Mouse (Mus musculus) testis, postnatal 10 days (tissue): Measurements from ENCODE around the gene Gm12394.
A peak's percentile ranks its signal among the peaks of the same experiment; 100 is the strongest.
"Not testable (repeated sequence)": the region's sequence is repeated elsewhere in the genome, so short reads cannot be mapped to it uniquely, and the experiment has no call there.

Experiments used
- DNase-seq: peaks from one replicate; pipeline ENCODE4 v3.0.0; 2021; ENCODE audit warnings: low spot score

Gm12394 gene

GRCm38 (mm10) chr4:42856671-42857070 is at the start of gene Gm12394:
Gene Gm12394, minus strand, starts transcription at chr4:42856771.
- DNase-seq = not testable (repeated sequence)

DNA sequence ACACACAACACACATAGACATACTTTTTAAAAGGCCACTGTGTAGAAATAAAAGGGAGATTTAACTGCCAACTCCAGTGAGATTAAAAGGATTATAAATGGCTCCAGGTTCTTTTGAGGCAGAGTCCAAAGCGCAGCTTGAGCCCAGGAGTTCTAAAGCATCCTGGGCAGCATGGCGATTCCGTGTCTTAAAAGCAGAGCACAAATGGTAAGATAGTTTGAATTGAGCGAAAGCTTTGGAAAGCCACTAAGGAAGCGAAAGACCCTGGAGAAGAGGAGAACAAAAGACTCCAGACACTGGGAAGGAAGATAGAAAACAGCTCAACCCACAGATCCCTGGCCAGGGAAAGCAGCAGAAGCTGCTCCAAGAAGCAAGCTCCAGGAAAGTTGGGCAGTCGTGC is 48.4 kb upstream of the Gm12394 start:
- DNase-seq = peak; percentile 11

- DNase-seq = peak; percentile 15
These were observed 48.0 kb upstream of the Gm12394 start for GRCm38 (mm10) chr4:42904523-42904922.

DNA sequence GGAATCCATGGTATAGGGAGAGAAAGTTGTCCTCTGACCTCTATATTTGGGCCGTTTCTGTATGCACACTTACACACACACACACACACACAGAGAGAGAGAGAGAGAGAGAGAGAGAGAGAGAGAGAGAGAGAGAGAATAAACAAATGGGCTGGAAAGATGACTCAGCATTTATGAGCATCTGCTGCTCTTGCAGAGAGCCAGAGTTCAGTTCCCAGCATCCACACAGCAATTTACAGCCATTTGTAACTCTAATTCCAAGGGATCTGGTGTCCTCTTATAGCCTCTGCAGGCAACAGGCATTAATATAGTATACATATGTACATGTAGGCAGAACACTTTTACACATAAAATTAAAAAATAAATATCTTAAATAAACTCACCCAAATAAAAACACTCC is 47.4 kb upstream of the Gm12394 start:
- no peak for DNase-seq

GRCm38 (mm10) chr4:42902730-42903129 is 46.2 kb upstream of the Gm12394 start:
- peak; percentile 25 for DNase-seq

GRCm38 (mm10) chr4:42902174-42902573 is 45.6 kb upstream of the Gm12394 start:
- DNase-seq = peak; percentile 65

DNA sequence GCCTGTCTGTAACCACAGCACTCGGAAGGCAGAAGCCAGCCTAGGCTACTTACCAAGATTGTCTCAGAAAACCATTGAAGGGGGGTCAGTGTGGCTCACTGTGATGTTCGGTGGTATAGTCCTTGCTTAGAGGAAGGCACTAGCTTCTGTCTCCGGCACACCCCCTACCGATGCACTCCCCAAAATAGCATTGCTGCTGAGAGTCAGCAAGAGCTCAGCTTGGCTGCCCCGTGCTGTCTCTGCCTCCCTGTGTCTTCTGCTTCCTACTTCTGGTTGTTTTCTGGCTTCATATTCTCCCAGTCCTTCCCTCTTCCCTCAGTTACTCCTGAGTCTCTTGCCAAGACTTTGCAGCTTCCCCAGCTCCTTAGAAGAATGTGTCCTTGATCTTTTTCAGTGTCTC is 44.3 kb upstream of the Gm12394 start:
- peak; percentile 38 for DNase-seq

- no peak for DNase-seq
These were observed 42.3 kb upstream of the Gm12394 start for GRCm38 (mm10) chr4:42898914-42899313.

- no peak for DNase-seq
These were observed 38.5 kb upstream of the Gm12394 start for GRCm38 (mm10) chr4:42895118-42895517.

- DNase-seq = peak; percentile 21
These were observed 34.6 kb upstream of the Gm12394 start for GRCm38 (mm10) chr4:42891176-42891575.

DNA sequence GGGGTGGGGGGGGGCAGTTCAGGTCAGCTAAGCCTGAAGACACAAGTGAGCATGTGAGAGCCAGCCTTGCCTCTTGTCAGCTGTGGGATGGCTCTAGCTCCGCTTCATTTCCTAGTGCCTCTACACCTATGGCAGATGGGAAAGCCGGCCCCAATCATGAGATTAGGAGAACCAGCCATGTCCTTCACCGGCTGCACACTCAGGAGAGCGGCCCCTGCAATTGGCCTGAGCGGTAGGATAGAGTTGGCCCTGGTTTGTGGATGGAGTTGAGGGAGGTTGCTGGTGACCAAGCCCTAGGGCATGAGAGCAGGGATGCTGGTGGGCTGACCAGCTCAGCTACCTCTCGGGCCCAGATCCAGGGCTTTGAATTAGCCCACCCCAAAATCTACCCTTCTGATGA is 32.2 kb upstream of the Gm12394 start:
- peak; percentile 29 for DNase-seq

DNA sequence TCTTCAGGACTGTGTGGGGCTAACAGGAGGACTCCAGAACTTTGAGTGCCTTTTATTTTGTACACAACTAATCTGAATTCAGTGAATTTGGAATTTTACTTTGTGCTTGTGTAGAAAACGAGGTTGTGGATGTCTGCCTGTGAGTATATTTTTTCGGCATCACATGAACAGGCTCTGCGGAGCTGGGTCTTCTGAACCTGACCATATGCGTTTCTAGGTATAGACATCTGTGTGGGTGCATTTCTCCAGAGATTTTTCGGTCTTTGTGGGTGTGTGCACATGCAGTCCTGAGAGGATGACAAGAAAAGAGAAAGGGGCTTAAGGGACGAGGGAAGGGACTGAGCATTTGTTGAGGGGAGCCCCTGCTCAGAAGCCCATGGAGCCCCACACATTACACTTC is 30.4 kb upstream of the Gm12394 start:
- peak; percentile 21 for DNase-seq

DNA sequence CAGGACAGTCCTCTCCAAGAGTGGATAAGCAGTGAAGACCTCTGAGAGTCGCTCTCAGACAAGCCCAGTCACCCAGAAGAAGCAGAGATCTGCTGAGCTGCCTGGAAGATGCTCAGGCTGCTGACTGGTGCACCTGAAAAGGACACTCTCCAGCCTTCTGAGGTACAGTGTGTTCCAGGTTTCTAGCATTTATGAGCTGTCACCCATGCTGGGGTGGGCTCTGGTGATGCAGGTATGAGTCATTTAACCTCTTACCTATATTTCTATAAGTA is 24.0 kb upstream of the Gm12394 start:
- DNase-seq = no peak

DNA sequence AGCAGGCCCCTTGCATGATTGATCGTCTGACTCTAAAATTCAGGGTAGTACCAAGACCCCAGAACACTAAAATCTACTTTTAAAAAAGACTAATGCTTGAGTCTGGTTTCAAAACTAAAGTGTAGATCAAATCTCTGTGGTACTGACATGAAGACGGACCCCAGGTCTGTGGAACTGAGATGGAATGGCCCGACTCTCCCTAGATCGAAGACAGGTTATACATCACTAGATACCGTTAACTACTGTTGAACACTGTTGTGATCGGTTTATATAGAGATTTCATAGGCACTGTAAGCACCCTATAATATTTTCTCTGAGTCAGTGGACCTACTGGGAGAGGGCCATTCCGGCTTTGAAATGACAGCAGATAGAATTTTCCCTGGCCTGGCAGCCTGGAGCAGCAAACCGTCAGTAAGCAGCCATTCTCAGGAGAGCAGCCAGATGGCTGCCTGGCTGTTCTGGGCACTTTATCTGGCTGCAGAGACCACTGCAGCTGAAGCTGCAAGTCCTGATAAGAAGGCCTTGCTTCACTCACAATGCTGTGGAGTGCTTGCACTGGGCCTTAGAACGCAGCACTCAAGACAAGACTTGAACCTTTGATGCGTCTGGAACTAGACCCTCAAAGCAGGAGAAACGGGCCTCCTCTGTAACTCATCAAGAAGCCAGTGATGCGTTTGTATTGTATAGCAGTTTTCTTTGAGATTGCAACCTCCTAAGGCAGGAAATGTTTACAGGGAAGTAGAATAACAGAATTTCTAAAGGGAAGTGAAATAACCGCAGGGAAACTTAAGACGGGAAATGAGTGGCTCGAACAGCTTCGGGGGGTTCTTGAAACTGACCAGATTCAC is 23.5 kb upstream of the Gm12394 start:
- no peak for DNase-seq

- DNase-seq = peak; percentile 5
These were observed 21.1 kb upstream of the Gm12394 start for GRCm38 (mm10) chr4:42877657-42878056.

- peak; percentile 53 for DNase-seq
These were observed 20.2 kb upstream of the Gm12394 start for GRCm38 (mm10) chr4:42876586-42877291.

DNA sequence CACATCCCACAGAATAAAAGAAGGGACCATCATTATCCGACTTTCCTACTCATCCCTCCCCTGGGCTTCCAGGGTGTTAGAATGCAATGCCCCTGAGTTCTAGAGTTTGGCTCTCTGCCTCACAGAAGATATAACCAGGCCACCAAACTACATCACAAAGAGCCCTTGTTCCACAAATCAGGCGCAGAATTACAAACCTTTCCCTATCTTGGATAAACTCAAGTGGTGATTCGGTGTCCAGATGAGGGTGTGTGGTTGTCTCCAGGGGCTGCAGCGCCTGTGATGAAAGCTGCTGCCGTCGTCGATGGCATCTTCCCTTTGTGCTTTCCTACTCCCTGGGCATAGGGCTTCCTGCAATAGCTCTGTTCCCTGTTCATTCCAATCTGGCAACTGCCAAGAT is 17.6 kb upstream of the Gm12394 start, which contains the start of gene Fam205c:
Fam205c (minus strand) TSS at position 101 of the 400 bp plus-strand sequence.
- DNase-seq = peak; percentile 30

GRCm38 (mm10) chr4:42872746-42873435 is 16.3 kb upstream of the Gm12394 start:
- peak; percentile 35 for DNase-seq

DNA sequence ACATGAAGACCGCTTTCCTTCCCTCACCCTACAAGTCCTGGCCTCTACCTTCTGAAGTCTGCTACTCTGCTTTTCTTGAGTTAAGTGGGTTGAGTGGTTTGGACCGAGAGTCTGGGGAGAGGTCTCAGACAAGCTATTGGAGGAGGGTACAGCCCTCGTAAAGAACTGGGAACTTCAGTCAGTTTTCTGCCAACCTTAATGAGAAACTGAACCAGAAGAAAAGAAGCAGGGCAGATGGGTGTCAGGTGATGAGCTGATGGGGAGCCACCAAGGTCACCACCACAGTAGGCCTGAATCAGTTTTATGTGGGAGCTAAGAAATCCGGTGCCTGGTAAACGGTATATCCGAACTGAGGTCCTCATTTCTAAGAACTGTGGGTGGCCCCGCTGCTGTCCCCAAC is 15.6 kb upstream of the Gm12394 start:
- DNase-seq = peak; percentile 10

DNA sequence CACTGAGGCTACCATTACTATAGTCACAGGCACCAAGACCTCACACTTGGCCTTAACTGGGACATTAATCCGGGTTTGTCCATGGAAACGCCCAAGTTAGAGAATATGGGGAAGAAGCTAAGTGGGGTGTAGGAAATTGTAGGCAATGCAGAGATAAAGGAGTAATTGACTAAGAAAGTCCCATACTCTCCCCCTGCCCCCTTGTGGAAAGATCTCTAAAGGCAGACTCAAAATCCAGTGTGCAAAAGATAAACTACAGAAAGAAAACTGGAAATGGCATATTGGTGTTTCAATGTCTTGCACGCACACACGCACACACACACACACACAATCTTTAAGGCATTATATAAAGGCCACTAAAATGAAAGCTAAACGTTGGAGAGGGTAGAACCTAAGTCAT is 14.2 kb upstream of the Gm12394 start:
- DNase-seq = peak; percentile 19

DNA sequence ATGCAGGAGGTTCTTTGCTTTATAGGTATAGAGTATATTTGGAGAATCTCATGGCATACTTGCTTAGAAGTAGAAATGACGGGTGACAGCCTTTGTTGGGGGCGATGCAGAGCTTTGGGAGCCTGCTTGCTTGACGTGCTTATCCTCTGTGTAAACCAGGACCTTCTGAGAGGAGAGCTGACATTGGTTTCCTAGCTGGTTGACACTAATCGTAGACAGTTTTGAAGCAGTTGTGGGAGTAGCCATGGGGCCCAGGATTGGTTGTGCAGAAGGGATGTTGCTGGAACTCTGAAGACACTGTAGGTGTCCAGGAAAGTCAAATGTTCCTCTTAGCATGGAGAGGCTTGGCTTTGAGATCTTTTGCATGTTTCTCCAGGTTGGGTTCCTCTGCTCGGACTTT is 11.6 kb upstream of the Gm12394 start:
- no peak for DNase-seq

GRCm38 (mm10) chr4:42867390-42867789 is 10.8 kb upstream of the Gm12394 start:
- DNase-seq = no peak

DNA sequence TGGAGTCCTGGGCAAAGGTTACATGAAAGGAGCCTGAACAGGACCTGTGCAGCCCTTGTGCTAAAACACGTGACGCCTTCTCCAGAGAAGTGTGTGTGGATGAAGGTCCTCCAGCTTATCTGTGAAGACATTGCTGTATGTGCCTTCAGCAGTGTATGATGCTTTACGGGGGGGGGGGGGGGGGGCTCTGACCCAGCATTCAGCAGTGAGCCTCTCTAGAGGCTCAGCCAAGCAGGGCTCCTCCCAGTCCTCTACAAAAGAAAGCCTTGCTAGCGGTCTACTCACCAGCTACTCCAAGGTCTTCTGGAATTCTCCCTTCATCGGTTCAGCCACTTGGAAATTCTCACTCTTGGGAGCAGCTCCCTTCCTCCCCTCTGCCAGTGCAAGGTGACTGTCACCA is 6.9 kb upstream of the Gm12394 start:
- DNase-seq = not testable (repeated sequence)
